Mouse (Mus musculus) urinary bladder, adult 18-20 months (tissue): ENCODE measurements at regions not wholly inside any gene's neighbourhood (a gene's known extent, or its start where the extent isn't known, plus 50 kb on each side); places are given as distances from the start of the nearest gene placed in this dataset.
"Not testable (repeated sequence)": the region's sequence is repeated elsewhere in the genome, so short reads cannot be mapped to it uniquely, and the experiment has no call there.

Experiments used
- DNase-seq, 2 experiments: peaks; one replicate each; pipeline ENCODE4 v3.0.0; 2022; ENCODE audit warnings: low spot score in 2 of 2, mixed read lengths in 2 of 2

GRCm38 (mm10) chr16:31508981-31509380 lies 86.9 kb downstream of the Bdh1 start:
- DNase-seq, result peak; percentile 61 to 76

- DNase-seq, result no peak
Observed at GRCm38 (mm10) chr16:31510097-31510496, 88.0 kb downstream of the Bdh1 start.

GRCm38 (mm10) chr16:31518816-31519215 lies 96.7 kb downstream of the Bdh1 start:
- DNase-seq, result no peak

- no peak for DNase-seq
Observed at GRCm38 (mm10) chr16:31520081-31520480, 98.0 kb downstream of the Bdh1 start.

GRCm38 (mm10) chr16:31521786-31522185 lies 99.7 kb downstream of the Bdh1 start:
- DNase-seq, result no peak

- DNase-seq, result no peak
Observed at GRCm38 (mm10) chr16:31526711-31527344, 104.7 kb downstream of the Bdh1 start.

- DNase-seq, result no peak
Observed at GRCm38 (mm10) chr16:31528596-31529283, 106.7 kb downstream of the Bdh1 start.

- DNase-seq, result no peak
Observed at GRCm38 (mm10) chr16:31529284-31529958, 107.3 kb downstream of the Bdh1 start.

GRCm38 (mm10) chr16:31530090-31530489 lies 108.0 kb downstream of the Bdh1 start:
- DNase-seq, result no peak

GRCm38 (mm10) chr16:31533196-31533777 lies 111.2 kb downstream of the Bdh1 start:
- peak; percentile 34 to 50 for DNase-seq

- DNase-seq, result no peak
Observed at GRCm38 (mm10) chr16:31534923-31535523, 112.9 kb downstream of the Bdh1 start.

GRCm38 (mm10) chr16:31536328-31536727 lies 114.2 kb downstream of the Bdh1 start:
- no peak for DNase-seq

- DNase-seq, result no peak
Observed at GRCm38 (mm10) chr16:31538606-31539005, 116.5 kb downstream of the Bdh1 start.

GRCm38 (mm10) chr16:31543499-31544170 lies 119.6 kb upstream of the Dlg1 start:
- no peak for DNase-seq

- DNase-seq, result no peak
Observed at GRCm38 (mm10) chr16:31546062-31546827, 117.0 kb upstream of the Dlg1 start.

- no peak for DNase-seq
Observed at GRCm38 (mm10) chr16:31546828-31547224, 116.4 kb upstream of the Dlg1 start.

- DNase-seq, result no peak
Observed at GRCm38 (mm10) chr16:31547391-31547790, 115.9 kb upstream of the Dlg1 start.

GRCm38 (mm10) chr16:31549975-31550374 lies 113.3 kb upstream of the Dlg1 start:
- no peak for DNase-seq

GRCm38 (mm10) chr16:31550539-31550938 lies 112.7 kb upstream of the Dlg1 start:
- DNase-seq, result not testable (repeated sequence)

GRCm38 (mm10) chr16:31551416-31552151 lies 111.7 kb upstream of the Dlg1 start:
- no peak for DNase-seq
